Mouse (Mus musculus): ENCODE measurements around the gene Mllt1. TPM values are rescaled to one million over a fixed set of nuclear protein-coding genes. Genes with fewer than 3 reads are reported as not detected.

Mllt1 gene
- total RNA-seq, 2 experiments from 2014 or later: 69.5 to 71.8 TPM

DNA sequence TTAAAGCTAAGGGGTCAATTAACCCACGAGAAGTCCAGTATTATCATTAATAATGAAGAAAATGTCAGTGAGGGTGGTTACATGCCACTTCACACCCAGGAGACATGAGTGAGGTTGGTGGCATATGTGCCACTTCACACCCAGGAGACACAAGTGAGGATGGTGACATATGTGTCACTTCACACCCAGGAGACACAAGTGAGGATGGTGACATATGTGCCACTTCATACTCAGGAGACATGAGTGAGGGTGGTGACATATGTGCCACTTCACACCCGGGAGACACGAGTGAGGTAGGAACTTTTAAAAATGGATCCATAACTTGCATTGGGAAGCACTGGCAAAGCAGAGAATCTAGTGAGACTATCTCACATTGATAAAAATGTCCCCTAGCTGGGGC, 84.0 kb downstream of the Mllt1 start:
- intact Hi-C loops (cut with DNase I): no loop called here
- no peak for DNase-seq (ENCODE audit: low spot score in 2 of 2)

DNA sequence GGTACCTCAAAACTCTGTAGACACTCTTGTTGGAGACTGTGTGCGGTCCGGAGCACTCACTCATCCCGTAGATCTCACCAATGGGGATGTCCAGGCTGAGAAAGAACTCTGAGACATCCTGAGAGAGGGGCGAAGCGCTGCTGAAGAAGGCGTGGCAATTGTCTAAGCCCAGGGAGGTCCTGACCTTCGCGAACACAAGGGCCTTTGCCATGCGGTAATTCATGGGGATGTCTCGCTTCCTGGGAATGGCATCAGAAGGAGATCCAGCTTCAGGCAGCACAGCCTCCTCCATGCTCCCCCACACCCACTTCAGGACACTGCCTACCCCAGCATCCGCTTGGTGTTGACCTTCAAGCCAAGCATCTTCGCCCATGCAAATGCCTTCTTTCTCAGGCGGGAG, 85.5 kb downstream of the Mllt1 start:
- intact Hi-C loops (cut with DNase I): no loop called here
- no peak for DNase-seq (ENCODE audit: low spot score in 2 of 2)

DNA sequence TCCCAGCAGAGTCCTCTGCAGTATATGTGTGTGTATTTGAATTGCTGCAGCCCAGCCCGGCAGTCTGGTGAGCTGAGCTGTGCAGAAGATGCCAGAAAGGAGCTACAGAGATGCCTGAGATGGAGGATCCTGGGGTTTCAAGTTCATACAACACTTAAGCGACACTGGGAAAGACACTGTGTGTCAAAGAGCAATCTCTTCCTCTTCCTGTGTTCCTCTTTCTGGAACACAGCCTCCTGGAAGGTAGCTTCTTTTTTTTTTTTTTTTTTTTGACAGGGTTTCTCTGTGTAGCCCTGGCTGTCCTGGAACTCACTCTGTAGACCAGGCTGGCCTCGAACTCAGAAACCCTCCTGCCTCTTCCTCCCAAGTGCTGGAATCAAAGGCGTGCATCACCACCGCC, 86.4 kb downstream of the Mllt1 start:
- DNase-seq (ENCODE audit: low spot score in 2 of 2): no peak
- intact Hi-C loops (cut with DNase I): no loop called here

DNA sequence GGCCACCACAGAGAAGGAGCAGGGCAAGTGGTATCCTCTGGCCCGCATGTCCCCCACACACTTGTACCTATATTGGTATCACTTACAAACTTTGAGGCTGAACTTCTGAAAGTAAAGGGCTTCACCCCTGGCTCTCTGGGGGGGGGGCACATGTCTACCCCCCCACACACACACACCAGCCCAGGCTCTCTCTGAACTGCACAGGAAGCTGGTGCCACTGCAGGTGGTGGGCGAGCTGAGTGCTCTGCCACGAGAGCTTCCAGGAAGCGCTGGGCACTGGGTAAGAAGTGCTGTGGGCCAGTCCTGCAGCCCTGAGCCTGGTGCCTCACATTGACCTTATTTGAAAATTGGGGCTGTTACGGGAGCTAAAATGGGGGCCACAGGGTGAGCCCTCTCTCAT, 91.5 kb downstream of the Mllt1 start:
- no peak for DNase-seq (ENCODE audit: low spot score in 2 of 2)
- intact Hi-C loops (cut with DNase I): no loop called here

Other genes starting within 250 kb of the Mllt1 start
- gene Ndufa11, start 217.6 kb downstream of the Mllt1 start, total RNA-seq (2021): 100 to 1,000 TPM; 227 to 237 TPM
- gene Vmac, start 217.4 kb downstream of the Mllt1 start, total RNA-seq (2021): 10 to 100 TPM; 11.0 to 12.3 TPM
- 1 to 10 TPM; 3.8 to 4.1 TPM for gene Nrtn, start 177.9 kb downstream of the Mllt1 start, total RNA-seq (2021)
- gene Dus3l, start 170.7 kb downstream of the Mllt1 start, total RNA-seq (2021): 10 to 100 TPM; 64.1 to 64.6 TPM
- 1 to 10 TPM; 1.1 to 1.2 TPM for gene Prr22, start 165.2 kb downstream of the Mllt1 start, total RNA-seq (2021)
- 1 to 10 TPM; 2.1 to 3.9 TPM for gene Rfx2, start 104.4 kb downstream of the Mllt1 start, total RNA-seq (2021)
- gene Acsbg2, start 61.0 kb downstream of the Mllt1 start, total RNA-seq (2021): not detected
- gene 1700061G19Rik, start 59.9 kb downstream of the Mllt1 start, total RNA-seq (2021): not detected
- gene Acer1, start 46.7 kb upstream of the Mllt1 start, total RNA-seq (2021): not detected
- gene Clpp, start 54.9 kb upstream of the Mllt1 start, total RNA-seq (2021): 10 to 100 TPM; 56.1 to 67.9 TPM
- 10 to 100 TPM; 23.1 to 23.7 TPM for gene Alkbh7, start 61.9 kb upstream of the Mllt1 start, total RNA-seq (2021)
- gene Pspn, start 64.6 kb upstream of the Mllt1 start, total RNA-seq (2021): not detected
- 10 to 100 TPM; 53.7 to 58.9 TPM for gene Gtf2f1, start 75.9 kb upstream of the Mllt1 start, total RNA-seq (2021)
- gene Gm17949, start 76.1 kb upstream of the Mllt1 start, total RNA-seq (2021): under 1 TPM in 1 of 2 experiments, not detected in 1; 0.50 TPM
- 100 to 1,000 TPM; 103 to 110 TPM for gene Khsrp, start 96.1 kb upstream of the Mllt1 start, total RNA-seq (2021)
- gene Slc25a41, start 106.2 kb upstream of the Mllt1 start, total RNA-seq (2021): not detected
- 1 to 10 TPM; 1.2 to 2.4 TPM for gene Crb3, start 123.7 kb upstream of the Mllt1 start, total RNA-seq (2021)
- gene Slc25a23, start 124.4 kb upstream of the Mllt1 start, total RNA-seq (2021): 100 to 1,000 TPM; 338 to 348 TPM
- 1 to 10 TPM in 1 of 2 experiments, under 1 TPM in 1; 0.78 to 2.2 TPM for gene Dennd1c, start 143.1 kb upstream of the Mllt1 start, total RNA-seq (2021)
- 100 to 1,000 TPM; 641 to 646 TPM for gene Tubb4a, start 152.4 kb upstream of the Mllt1 start, total RNA-seq (2021)
- gene Tnfsf9, start 169.9 kb upstream of the Mllt1 start, total RNA-seq (2021): 1 to 10 TPM in 1 of 2 experiments, not detected in 1; 1.2 TPM
- gene Cd70, start 214.4 kb upstream of the Mllt1 start, total RNA-seq (2021): under 1 TPM in 1 of 2 experiments, not detected in 1; 0.44 TPM